Mouse (Mus musculus) spleen, adult 12 weeks (tissue): ENCODE measurements around the gene Pxdn.

Source experiments
- DNase-seq: peaks from one replicate; pipeline ENCODE4 v3.0.0; 2022; ENCODE audit warnings: low spot score

The Pxdn gene

GRCm38 (mm10) chr12:29937308-29937707, at the start of gene Pxdn:
Gene Pxdn (plus strand): TSS chr12:29937608.
- DNase-seq: no peak

- DNase-seq: no peak
Observed at GRCm38 (mm10) chr12:29894669-29895068, 42.7 kb upstream of the Pxdn start.

GRCm38 (mm10) chr12:29897533-29898085, 39.8 kb upstream of the Pxdn start:
- no peak for DNase-seq

GRCm38 (mm10) chr12:29904101-29904874, 33.1 kb upstream of the Pxdn start:
- DNase-seq: no peak

GRCm38 (mm10) chr12:29907056-29907455, 30.4 kb upstream of the Pxdn start:
- DNase-seq: no peak

- no peak for DNase-seq
Observed at GRCm38 (mm10) chr12:29916139-29916538, 21.3 kb upstream of the Pxdn start.

- DNase-seq: no peak
Observed at GRCm38 (mm10) chr12:29916807-29917206, 20.6 kb upstream of the Pxdn start.

- no peak for DNase-seq
Observed at GRCm38 (mm10) chr12:29920298-29920697, 17.1 kb upstream of the Pxdn start.

- DNase-seq: no peak
Observed at GRCm38 (mm10) chr12:29921481-29921880, 15.9 kb upstream of the Pxdn start.

- DNase-seq: no peak
Observed at GRCm38 (mm10) chr12:29926896-29927295, 10.5 kb upstream of the Pxdn start.

- no peak for DNase-seq
Observed at GRCm38 (mm10) chr12:29930591-29930990, 6.8 kb upstream of the Pxdn start.

- DNase-seq: no peak
Observed at GRCm38 (mm10) chr12:29932951-29933350, 4.5 kb upstream of the Pxdn start.

GRCm38 (mm10) chr12:29933501-29933900, 3.9 kb upstream of the Pxdn start:
- DNase-seq: no peak

GRCm38 (mm10) chr12:29934120-29934581, 3.3 kb upstream of the Pxdn start:
- DNase-seq: no peak

GRCm38 (mm10) chr12:29937851-29938375, 505 bp downstream of the Pxdn start:
- no peak for DNase-seq

- no peak for DNase-seq
Observed at GRCm38 (mm10) chr12:29938376-29939041, 1.1 kb downstream of the Pxdn start.

GRCm38 (mm10) chr12:29939261-29939671, 1.9 kb downstream of the Pxdn start:
- no peak for DNase-seq

GRCm38 (mm10) chr12:29942435-29942834, 5.0 kb downstream of the Pxdn start:
- no peak for DNase-seq

GRCm38 (mm10) chr12:29944650-29945049, 7.2 kb downstream of the Pxdn start:
- DNase-seq: no peak

GRCm38 (mm10) chr12:29945182-29945743, 7.9 kb downstream of the Pxdn start:
- DNase-seq: no peak

- DNase-seq: no peak
Observed at GRCm38 (mm10) chr12:29951043-29951442, 13.6 kb downstream of the Pxdn start.

- DNase-seq: no peak
Observed at GRCm38 (mm10) chr12:29951485-29951884, 14.1 kb downstream of the Pxdn start.

GRCm38 (mm10) chr12:29952102-29952501, 14.7 kb downstream of the Pxdn start:
- DNase-seq: no peak
